Mouse (Mus musculus) activated CD4-positive, CD25-positive, alpha-beta regulatory T cell, adult 4 months (primary cell): Measurements from ENCODE around the gene Klhl29. TPM values are rescaled to one million over a fixed set of nuclear protein-coding genes. Genes with fewer than 3 reads are reported as not detected.

Experiments
- ATAC-seq: one replicate; pipeline ENCODE4 v1.8.0; 2017
- polyA plus RNA-seq, 2 experiments: library from polyadenylated mRNA; unstranded; fragments of 100-300 nt; shearing (Covaris generic); gene quantifications; one replicate each; pipeline ENCODE4 v1.2.1; 2017

Klhl29 gene
- polyA plus RNA-seq, 2 experiments from 2014 or later, result 0.09 to 0.28 TPM

GRCm38 (mm10) chr12:5215836-5216747 lies 159.4 kb downstream of the Klhl29 start:
- no peak for ATAC-seq

DNA sequence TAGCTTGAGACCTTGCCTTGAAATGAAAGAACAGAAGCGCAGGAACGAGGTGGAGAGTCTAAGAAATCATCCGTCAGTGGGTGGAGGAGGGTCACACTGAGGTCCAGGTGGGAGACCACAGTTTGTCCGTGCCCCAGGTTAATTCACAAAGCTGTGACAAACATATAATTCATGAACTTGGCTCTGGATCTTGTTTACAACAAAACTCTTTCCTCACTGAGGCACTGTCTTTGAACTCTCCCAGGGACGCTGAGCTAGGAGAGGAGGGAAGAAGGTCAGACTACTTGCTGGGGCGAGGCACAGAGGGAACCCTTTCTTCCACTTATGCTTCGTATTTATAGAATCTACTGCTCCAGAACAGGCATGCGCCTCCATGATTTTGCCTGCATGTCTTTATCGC lies 161.2 kb downstream of the Klhl29 start:
- no peak for ATAC-seq

- ATAC-seq, result no peak
Observed at GRCm38 (mm10) chr12:5213339-5214104, 162.0 kb downstream of the Klhl29 start.

DNA sequence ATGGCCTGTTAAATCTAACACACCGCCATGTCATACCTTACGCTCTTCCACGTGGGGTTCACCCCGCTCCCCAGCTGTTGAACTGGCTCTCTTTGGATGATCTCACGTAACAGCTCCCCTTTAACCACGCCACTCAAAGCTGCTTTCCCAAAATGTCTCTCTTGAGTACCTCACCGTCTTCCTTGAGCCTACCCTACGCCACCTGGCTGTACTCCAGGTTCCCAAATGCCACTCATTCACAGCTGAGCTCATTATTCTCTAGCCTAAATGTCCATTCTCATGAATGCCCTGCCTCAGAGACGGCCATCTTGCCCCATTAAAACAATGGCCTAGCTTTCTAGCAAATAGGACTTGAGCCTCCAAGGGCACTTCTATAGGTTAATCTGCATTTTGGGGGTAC lies 163.6 kb downstream of the Klhl29 start:
- no peak for ATAC-seq

- no peak for ATAC-seq
Observed at GRCm38 (mm10) chr12:5210786-5211185, 164.7 kb downstream of the Klhl29 start.

DNA sequence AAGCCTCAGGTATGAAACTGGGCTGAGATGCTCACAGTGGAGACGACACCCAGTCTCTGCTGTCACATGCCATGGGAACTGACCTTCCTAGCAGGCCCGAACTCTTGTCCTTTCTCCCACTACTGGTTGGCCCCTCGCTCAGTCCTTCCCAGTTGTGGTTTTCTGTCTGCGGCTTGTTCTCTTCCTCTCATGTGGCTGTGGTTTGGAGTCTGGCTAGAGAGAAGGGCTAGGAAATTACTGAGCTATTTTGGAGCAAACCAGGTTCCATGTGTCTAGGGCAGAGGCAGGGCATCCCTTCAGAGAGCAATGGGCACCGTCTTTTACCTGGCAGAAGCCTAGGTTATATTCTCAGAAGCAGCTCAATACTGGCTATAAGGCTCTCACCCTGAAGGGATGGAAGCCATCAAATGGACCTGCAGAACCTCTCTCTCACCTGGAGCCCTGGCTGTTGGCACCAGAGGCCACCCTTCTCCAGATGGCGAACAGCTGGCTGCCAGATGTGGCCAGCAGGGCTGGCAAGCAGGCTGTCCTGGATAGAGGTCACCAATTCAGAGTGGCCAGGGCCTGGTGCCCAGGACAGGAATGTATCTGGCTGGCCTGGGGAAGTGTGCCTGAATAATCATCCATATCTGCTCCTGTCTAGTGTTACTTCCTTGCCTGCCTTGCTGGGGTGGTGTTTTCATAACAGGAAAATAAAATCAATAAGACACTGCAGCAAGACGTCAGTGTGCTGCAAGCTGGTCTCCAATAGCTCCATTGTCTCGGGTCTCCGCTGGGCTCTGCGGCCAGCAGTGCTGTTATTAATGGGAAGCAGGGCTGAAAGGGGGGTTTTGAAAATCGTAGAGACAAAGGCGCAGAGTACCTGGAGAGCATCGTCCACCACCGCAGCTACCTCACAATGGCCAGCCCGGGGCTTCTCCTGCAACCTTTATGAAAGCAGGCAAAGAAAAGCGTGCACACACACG lies 167.3 kb downstream of the Klhl29 start:
- no peak for ATAC-seq

DNA sequence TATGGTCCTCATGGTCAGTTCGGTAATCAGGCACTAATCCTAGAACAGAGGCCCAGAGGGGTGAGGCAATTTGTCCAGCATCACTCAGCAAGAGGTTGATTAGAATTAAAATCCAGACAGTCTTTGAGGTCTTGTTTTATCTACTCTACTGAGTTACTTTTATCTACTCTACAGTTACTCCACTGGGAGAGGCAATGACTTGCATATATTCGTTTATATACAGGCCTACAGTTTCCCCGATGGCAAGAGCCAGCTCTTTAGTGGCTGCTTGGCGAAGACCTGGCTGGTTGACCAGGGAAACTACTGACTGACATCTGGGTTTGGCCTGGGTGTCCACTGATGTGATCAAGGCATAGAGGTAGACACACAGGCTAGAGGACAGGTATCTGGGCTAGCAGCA lies 168.3 kb downstream of the Klhl29 start:
- ATAC-seq, result no peak

- no peak for ATAC-seq
Observed at GRCm38 (mm10) chr12:5204071-5204840, 171.2 kb downstream of the Klhl29 start.

DNA sequence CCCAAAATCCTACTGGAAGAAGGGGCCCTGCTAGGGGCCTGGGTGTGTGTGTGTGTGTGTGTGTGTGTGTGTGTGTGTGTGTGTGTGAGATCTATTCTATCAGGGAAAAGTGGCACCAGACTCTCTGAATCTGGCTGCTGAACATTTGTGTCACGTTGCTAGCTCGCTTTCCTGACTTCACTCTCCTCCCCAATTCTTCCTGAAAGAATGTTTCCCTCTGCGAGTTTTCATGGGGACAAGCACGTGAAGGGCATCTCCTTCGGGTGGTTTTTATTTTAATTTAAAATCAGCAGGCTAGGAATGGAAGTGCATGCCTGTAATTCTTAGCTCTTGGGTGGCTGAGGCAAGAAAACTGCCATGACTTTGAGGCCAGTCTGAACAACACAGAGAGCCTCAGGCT lies 172.1 kb downstream of the Klhl29 start:
- ATAC-seq, result no peak

GRCm38 (mm10) chr12:5198254-5198653 lies 177.2 kb downstream of the Klhl29 start:
- no peak for ATAC-seq

- ATAC-seq, result no peak
Observed at GRCm38 (mm10) chr12:5194176-5194575, 181.3 kb downstream of the Klhl29 start.

GRCm38 (mm10) chr12:5192380-5192718 lies 183.1 kb downstream of the Klhl29 start:
- ATAC-seq, result no peak

GRCm38 (mm10) chr12:5191628-5192379 lies 183.7 kb downstream of the Klhl29 start:
- no peak for ATAC-seq

GRCm38 (mm10) chr12:5191206-5191605 lies 184.3 kb downstream of the Klhl29 start:
- ATAC-seq, result no peak

- no peak for ATAC-seq
Observed at GRCm38 (mm10) chr12:5189446-5190150, 185.9 kb downstream of the Klhl29 start.

DNA sequence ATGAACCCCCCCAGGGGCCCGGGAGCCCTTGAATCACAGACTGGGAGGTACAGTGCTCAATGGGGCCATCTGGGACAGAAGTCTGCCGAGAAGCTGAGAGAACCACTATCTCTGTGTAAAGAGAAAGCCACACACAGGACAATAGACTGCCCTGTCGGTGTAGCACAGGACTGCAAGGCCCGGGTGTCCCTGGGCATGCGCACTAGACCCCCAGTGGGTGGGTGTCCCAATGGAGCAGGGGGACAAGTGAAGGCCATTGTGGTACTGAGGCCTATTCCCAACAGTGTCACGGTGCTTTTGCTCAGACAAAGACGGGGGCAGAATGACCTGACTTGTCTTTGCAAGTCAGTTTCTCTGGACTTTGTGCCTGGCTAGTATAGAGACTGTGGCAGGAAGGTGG lies 186.6 kb downstream of the Klhl29 start:
- no peak for ATAC-seq

- no peak for ATAC-seq
Observed at GRCm38 (mm10) chr12:5187773-5188333, 187.6 kb downstream of the Klhl29 start.

DNA sequence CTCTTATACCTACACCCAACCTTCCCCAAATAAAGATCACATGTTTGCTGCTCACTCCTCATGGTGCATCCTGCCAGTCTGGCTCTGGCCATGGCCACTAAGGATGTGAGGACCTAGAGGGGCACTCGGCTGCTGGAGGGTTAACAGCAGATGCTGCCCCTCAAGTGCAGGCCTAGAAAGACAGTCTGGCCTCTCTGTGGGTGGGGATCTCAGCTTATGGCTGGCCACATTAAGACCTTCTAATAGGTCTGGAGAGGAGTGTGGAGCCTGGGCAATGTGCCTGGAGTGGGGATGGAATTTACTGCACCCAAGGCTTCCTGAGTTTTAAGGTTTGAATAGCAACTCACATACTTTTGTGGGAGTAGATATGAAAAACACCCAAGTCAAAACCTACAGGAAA lies 188.8 kb downstream of the Klhl29 start:
- no peak for ATAC-seq

GRCm38 (mm10) chr12:5185603-5186002 lies 189.9 kb downstream of the Klhl29 start:
- no peak for ATAC-seq

DNA sequence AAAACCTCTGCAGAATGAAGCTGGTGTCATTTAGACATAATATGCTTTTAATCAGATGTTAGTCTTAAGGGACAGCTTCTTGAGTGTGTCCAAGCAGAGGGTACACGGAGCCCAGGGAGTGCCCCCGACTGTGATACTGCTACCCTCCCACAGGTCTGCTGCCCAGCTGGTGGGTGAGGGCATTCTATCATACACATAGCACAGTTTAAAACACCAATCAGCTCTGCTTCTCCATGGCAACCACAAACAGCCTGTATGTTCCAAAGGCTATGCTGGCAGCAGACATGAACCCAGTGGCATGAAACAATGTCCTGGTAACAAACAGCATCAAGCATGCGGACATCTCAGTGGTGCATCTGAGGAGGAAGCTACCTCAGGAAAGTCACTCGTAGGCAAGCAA lies 192.9 kb downstream of the Klhl29 start:
- ATAC-seq, result no peak
